Mouse (Mus musculus) frontal cortex, adult (tissue): ENCODE data around the gene Gm20388.
"Not testable (repeated sequence)": the region's sequence is repeated elsewhere in the genome, so short reads cannot be mapped to it uniquely, and the experiment has no call there.

ENCODE experiments used
- ATAC-seq: cut with Nextera tagmentation; 2 replicates; pipeline ENCODE4 v1.9.2; 2017; ENCODE audit warnings: mild to moderate bottlenecking, moderate library complexity, mixed read lengths; ENCODE audit not compliant: low TSS enrichment

Gene Gm20388

DNA sequence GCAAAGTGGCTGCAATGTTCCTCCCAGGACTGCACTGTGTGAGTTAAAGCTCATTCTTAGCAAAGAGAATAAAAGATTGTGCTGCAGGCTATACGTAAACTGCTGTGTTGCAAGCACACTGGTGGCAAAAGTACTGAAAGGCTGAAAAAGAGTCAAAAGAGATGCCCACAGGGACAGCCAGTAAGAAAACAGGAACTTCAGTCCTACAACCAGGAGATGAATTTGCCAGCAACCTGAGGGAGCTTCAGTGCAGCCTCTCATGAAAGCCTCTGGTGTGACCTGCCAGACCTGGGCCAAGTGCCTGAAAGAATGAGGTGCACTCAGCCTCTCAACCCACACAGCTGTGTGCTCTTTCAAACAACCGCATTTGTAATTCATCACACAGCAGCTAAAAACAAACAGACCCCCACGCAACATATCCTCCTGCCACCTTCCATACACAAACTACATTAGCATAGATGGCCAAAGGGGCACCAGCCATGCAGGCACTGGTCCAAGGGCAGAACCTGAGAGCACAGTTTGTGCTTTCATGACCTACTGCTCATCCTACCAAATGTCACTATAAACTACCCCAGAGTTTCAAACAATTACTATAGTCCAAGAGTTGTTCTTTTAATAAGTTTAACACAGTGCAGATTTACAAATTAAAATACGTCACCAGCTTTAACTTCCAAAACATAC, 3108.0 kb downstream of the Gm20388 start:
- no peak for ATAC-seq

DNA sequence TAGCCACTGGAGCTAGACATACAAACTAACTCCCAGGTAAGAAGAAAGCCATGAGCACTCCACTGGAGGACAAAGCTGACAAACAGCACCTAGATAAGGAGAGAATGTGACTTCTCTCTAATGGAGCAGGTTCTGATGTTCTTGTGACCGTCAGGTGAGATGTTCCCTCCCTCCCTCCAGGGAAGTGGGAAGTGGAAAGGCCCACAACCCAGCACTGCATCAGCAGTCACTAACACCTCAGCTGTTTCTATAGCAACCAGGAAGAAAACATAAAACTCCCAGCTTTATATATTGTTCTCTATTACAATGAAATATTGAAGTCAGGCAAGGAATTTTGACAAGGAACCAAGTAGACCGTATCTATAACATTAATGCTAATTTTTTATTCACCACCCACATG, 3109.4 kb downstream of the Gm20388 start:
- ATAC-seq = no peak

- ATAC-seq = no peak
These were observed 3110.2 kb downstream of the Gm20388 start for GRCm38 (mm10) chr8:123020859-123021258.

DNA sequence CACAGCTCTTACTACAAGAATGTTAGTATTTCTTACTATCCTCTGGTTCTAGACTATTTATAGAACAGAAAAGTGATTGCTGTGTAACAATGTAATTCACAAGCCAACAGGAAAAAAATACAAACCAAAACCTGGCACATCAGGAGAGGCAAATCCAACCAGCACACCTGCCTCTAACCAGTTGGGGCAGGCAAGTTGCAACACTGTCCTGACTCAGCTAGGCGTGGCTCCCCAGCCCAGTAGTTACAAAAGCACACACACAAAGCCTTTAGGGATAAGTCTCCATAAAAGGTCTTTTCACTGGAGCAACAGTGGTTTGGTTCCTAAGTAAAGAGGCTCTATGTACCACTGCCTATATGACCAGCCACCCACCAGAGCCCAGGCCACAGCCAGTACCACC, 3110.6 kb downstream of the Gm20388 start:
- no peak for ATAC-seq

- ATAC-seq = no peak
These were observed 3112.1 kb downstream of the Gm20388 start for GRCm38 (mm10) chr8:123022727-123023126.

DNA sequence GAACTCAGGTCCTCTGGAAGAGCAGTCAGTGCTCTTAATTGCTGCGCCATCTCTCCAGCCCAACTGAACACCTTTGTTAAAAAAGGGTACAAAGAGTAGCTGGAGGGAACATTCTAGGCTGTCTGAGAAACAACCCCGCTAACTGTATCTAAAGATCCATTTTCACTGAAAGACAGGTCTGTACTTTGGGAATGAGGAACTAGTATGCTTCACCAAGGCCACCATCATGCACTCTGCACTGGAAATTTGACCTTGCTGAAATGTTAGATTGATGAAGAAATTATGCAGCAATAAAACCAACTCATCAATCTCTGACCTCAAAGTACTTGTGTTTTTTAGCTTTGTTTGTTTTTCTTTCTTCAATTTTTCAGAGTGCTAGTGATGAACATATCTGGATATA, 3113.6 kb downstream of the Gm20388 start:
- no peak for ATAC-seq

GRCm38 (mm10) chr8:123025951-123026351, 3115.3 kb downstream of the Gm20388 start:
- ATAC-seq = no peak

GRCm38 (mm10) chr8:123027786-123028185, 3117.1 kb downstream of the Gm20388 start:
- ATAC-seq = no peak

- not testable (repeated sequence) for ATAC-seq
These were observed 3119.4 kb downstream of the Gm20388 start for GRCm38 (mm10) chr8:123030091-123030490.

DNA sequence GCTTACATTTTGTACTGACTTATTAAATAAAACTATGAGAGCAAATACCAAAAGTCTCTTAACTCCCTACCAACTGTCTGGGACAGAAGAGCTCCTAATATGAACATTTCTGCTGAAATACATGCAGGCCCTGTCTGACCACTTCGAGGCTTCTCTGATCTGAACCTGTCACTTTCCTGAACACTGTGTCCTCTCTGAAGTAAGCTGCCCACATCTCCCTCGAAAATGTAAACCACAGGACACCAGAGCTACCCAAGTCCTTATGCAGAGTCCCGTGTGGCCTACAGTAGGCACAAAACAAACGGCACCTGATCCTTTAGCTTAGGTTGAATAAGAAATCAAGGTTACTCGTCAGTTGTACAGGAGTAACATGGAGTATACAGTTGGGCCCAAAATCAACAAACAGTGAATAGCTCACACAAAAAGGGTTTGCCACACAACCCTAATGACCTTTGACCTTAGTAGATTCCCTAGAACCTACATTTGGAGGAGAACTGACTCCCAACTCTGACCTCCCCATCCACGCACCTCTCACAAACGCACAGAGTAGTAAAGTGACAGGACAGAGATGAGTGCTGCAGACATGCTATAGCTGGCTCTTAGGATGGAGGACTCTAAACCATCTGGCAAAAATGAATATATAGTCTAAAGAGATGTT, 3120.8 kb downstream of the Gm20388 start:
- ATAC-seq = no peak

DNA sequence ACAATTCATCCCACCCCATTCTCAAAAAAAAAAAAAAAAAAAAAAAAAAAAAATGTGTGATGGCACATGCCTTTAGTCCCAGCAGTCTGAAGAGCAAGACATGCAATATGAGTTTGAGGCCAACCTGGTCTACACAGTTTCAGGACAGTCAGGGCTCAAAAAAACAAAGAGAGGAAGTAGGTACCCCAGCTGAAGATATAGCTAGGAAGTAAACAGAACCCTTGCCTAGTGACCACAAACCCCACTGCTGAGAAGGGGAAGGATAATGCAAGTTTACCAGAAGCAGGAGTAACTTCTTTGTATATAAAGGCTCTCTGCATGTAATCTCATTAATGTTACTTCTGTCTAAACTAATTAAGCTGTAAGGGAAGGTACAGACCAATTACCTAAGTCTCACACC, 3122.1 kb downstream of the Gm20388 start:
- ATAC-seq = no peak

DNA sequence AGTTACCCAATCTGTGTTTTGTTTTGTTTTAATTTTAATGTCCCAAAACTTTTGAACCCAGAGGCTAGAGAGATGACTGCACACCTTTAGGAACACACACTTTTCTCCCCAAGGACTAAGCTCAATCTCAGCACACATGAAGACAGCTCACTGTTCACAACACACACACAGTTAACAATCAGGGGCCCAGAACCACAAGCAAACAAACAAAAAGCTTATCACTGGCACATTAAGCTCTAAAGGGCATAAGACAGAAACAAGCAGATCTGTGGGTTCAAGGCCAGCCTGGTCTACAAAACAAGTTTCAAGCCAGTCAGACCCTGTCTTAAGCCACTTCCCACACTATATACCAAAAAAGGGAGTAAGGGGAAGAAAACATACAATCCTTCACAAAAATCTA, 3122.8 kb downstream of the Gm20388 start:
- no peak for ATAC-seq

DNA sequence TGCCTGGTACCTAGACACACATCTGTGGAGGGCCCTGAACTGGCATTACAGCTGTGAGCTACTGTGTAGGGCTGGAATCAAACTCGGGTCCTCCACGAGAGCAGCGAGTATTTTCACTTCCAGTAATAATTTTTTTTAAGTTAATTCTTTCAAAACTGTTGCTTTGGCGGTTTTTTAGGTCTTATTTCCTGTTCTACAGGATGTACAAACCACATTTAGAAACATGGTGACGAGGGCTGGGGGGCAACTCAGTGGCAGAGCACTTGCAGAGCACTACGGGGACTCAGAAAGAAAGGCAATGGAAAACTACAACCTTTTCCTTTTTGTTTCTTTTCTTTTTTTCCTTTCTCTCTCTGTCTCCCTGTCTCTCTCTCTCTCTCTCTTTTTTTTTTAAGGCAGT, 3123.5 kb downstream of the Gm20388 start:
- ATAC-seq = no peak

- ATAC-seq = no peak
These were observed 3126.3 kb downstream of the Gm20388 start for GRCm38 (mm10) chr8:123036956-123037355.

GRCm38 (mm10) chr8:123037487-123037886, 3126.8 kb downstream of the Gm20388 start:
- no peak for ATAC-seq

GRCm38 (mm10) chr8:123038351-123038750, 3127.7 kb downstream of the Gm20388 start:
- ATAC-seq = no peak

- ATAC-seq = no peak
These were observed 3128.9 kb downstream of the Gm20388 start for GRCm38 (mm10) chr8:123039376-123040109.

- no peak for ATAC-seq
These were observed 3129.5 kb downstream of the Gm20388 start for GRCm38 (mm10) chr8:123040110-123040650.

DNA sequence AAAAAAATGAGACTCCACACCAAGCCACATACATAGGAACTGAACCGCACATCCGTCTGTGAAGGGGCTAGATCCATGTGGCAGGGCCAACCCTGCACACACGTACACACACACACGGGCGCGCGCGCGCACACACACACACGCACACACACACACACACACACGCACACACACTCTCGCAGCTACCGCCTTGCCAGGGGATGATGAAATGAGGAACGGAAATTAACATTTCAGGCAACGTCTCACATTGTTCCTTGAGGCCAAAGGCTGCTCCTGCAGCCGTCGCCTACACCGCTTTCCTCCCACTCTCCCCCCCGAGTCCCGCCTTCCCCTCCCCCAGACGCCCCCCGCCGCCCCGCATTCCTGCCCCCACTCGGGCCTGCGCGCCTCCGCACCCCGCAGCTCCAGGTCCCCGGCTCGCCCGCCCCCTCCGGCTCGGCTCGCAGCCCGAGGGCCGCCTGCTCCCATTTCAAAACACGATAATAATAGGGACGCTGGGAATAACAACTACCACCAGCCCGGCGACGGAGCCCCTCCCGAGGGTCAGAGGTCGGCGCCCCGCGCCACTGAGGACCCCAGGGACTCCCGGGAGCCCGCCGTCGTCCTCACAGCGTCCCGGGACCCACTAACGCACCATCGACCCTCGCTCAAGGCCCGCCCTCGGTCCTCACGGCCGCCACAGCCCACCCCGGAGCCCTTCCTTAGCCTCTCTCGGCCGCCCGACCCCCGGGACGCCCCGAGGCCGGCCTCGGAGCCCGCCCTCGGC, 3130.6 kb downstream of the Gm20388 start:
- peak; percentile 1; the same call in 1 of the 2 replicates for ATAC-seq

GRCm38 (mm10) chr8:123041774-123042105, 3131.1 kb downstream of the Gm20388 start:
- ATAC-seq = no peak; the same call in 1 of the 2 replicates

- peak; percentile 93 for ATAC-seq
These were observed 3131.7 kb downstream of the Gm20388 start, which contains the start of gene Ankrd11 for GRCm38 (mm10) chr8:123042158-123042973. Gene Ankrd11 (minus strand): TSS chr8:123042277.
